Mouse (Mus musculus): ENCODE measurements at regions not wholly inside any gene's neighbourhood (a gene's known extent, or its start where the extent isn't known, plus 50 kb on each side); places are given as distances from the start of the nearest gene placed in this dataset.

- DNase-seq (ENCODE audit: low spot score in 2 of 2): peak; percentile 5 to 13
Measured at GRCm38 (mm10) chr16:75104894-75105293, 481.0 kb downstream of the Lipi start.

- no peak for DNase-seq (ENCODE audit: low spot score in 2 of 2)
Measured at GRCm38 (mm10) chr16:75093163-75093562, 492.7 kb downstream of the Lipi start.

DNA sequence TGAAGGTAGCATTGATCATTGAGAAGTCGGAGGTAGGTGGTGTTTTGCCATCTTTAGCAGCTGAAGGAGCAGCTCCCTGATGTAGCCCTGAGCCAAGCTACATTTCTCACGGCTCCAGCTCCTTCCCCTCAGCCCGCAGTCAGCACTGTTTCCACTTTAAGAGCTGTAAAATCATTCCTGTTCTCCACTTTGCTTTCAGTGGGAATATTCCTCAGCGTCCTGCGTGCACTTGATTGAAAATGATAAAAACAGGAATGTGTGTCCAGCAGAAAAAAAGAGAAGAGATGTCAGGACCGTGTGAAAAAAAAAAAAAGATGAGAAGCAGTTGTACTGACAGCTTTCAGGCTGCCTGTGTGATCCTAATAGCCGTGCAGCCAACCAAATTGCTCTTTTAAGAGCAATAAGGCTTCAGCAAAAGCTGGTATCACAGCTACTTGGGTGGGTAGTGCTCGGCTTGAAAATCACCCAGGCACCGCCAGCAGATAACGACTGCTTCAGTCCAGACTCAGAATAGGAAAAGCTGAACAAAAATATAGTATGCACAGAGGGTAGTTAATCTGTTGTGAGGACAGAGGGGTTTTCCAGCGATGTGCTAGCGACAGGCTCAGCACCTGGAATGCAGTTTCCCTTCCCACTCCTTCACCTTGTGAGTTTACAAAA lies 493.3 kb downstream of the Lipi start:
- DNase-seq (ENCODE audit: low spot score in 2 of 2): peak; percentile 5 to 25

DNA sequence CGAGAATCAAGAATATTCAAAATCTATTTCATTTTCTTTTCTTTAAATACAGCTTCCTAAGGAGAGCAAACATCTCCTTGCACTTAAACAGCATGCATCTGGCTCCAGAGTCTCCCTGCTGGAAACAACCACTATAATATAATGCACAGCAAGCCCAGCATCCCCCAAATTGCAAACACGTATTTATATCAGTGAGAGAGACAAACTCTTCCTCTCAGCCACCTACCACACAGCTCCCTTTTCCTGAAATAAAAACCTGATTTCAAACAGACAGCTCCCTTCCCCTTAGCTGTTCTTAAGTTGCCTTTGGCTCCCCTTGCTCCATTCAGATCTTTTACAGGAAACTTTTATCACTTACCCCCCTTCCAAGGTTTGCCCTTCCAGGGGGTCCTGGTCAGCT lies 493.9 kb downstream of the Lipi start:
- DNase-seq (ENCODE audit: low spot score in 2 of 2): no peak

- peak in 1 of 2 experiments; percentile 9 for DNase-seq (ENCODE audit: low spot score in 2 of 2)
Measured at GRCm38 (mm10) chr16:75089383-75090035, 496.4 kb downstream of the Lipi start.

DNA sequence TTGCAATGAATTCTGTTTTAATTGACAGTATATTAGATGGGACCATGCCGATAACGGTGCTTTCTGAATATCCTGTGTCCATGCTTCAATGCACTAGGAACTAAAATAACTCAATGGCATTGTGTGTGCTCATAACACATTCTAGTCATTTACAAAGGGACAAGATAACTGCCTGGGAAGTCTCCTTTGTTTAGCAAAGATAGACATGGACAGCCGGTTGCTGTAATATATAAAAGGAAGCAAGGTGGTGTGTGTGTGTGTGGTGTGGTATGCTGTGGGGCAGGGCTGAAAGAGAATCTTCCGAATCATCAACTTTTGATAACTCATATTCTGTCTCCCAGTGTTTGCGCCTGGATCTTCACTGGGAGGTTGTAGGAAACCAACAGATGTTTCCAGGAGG lies 497.2 kb downstream of the Lipi start:
- DNase-seq (ENCODE audit: low spot score in 2 of 2): no peak

DNA sequence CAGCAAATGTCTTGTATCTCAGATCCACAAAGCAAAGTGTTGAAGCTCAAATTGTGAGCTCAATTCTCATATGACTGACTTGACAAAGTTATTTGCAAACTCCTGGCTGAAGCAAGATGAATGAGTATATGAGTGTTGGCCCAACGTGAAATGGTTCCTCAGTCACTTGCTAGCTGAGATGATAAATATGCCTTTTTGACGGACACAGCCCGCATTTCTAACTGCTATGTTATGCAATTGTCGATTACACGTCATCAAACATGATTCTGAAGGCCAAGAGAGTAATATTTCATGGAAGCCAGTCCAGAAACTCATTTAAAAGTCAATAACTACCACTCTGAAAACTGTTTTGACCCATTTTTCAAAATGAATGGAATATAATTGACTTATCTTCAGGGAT lies 520.6 kb downstream of the Lipi start:
- no peak for DNase-seq (ENCODE audit: low spot score in 2 of 2)

DNA sequence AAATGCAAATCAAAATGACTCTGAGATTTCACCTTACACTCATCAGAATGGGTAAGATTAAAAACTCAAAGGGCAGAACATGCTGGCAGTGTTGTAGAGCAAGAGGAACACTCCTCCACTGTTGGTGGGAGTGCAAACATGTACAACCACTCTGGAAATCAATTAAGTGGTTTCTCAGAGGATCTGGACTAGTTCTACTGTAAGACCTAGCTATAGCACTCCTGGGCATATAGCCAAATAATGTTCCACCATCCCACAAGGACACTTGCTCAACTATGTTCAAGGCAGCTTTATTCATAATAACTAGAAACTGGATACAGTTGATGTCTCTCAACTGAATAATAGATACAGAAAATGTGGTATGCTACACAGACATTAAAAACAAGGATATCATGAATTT lies 532.9 kb downstream of the Lipi start:
- DNase-seq (ENCODE audit: low spot score in 2 of 2): no peak

DNA sequence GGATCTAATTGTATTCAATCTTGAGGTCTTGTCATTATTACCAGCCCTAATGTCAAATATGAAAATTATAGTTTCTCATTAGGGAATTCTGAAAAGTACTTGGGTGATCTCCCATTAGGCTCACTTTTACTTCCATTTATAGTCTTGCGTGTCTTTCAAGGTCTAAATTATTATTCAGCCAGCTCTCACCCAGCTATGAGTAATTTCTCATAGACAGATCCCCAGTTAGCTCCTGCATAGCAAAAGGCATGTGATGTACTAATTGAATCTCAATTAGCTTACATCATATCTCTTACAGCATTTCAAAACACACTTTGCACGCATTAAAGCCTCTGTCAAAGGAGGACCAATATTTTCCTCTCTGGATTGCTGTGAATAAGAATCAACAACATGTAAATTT lies 539.9 kb downstream of the Lipi start:
- DNase-seq (ENCODE audit: low spot score in 2 of 2): no peak

Measured in right cerebral cortex, postnatal 36 days (tissue).